Mouse (Mus musculus): ENCODE measurements around the gene Rpl26.

GRCm38 (mm10) chr11:68902367-68902766 lies 984 bp downstream of the Rpl26 start:
- TF ChIP-seq EP300 (IDR thresholded peaks at IDR 0.05; ENCODE audit: low read depth) (no peak), CTCF (IDR thresholded peaks at IDR 0.05; ENCODE audit: low read depth) (no peak)

All from liver, embryonic 14.5 days (tissue).